Mouse (Mus musculus) inflammation-experienced regulatory T-cells, adult 6 months (primary cell): Measurements from ENCODE around the gene Ppp6r2. TPM values are rescaled to one million over a fixed set of nuclear protein-coding genes. Genes with fewer than 3 reads are reported as not detected.
A peak's percentile ranks its signal among the peaks of the same experiment; 100 is the strongest.

Experiments
- ATAC-seq: one replicate; pipeline ENCODE4 v1.8.0; 2017
- polyA plus RNA-seq, 3 experiments: library from polyadenylated mRNA; unstranded; fragments of 100-300 nt; shearing (Covaris generic); gene quantifications; one replicate each; pipeline ENCODE4 v1.2.1; 2017

Ppp6r2 gene
- polyA plus RNA-seq, 3 experiments from 2014 or later, result 21.5 to 33.7 (median 30.1) TPM

GRCm38 (mm10) chr15:89264485-89264884 lies 53.1 kb downstream of the Ppp6r2 start:
- no peak for ATAC-seq

- ATAC-seq, result no peak
Measured at GRCm38 (mm10) chr15:89275497-89275896, 64.1 kb downstream of the Ppp6r2 start.

GRCm38 (mm10) chr15:89277366-89277765 lies 66.0 kb downstream of the Ppp6r2 start:
- no peak for ATAC-seq

GRCm38 (mm10) chr15:89282546-89282945 lies 71.2 kb downstream of the Ppp6r2 start:
- ATAC-seq, result peak; percentile 83

- no peak for ATAC-seq
Measured at GRCm38 (mm10) chr15:89284094-89284493, 72.7 kb downstream of the Ppp6r2 start.

GRCm38 (mm10) chr15:89285004-89285403 lies 73.7 kb downstream of the Ppp6r2 start:
- no peak for ATAC-seq

GRCm38 (mm10) chr15:89285478-89285877 lies 74.1 kb downstream of the Ppp6r2 start:
- no peak for ATAC-seq

GRCm38 (mm10) chr15:89286114-89286513 lies 74.8 kb downstream of the Ppp6r2 start:
- no peak for ATAC-seq

GRCm38 (mm10) chr15:89286582-89286981 lies 75.2 kb downstream of the Ppp6r2 start:
- no peak for ATAC-seq

- no peak for ATAC-seq
Measured at GRCm38 (mm10) chr15:89288227-89288767, 76.9 kb downstream of the Ppp6r2 start.

- no peak for ATAC-seq
Measured at GRCm38 (mm10) chr15:89289455-89289854, 78.1 kb downstream of the Ppp6r2 start.

GRCm38 (mm10) chr15:89291521-89291920 lies 80.2 kb downstream of the Ppp6r2 start:
- ATAC-seq, result no peak

- ATAC-seq, result no peak
Measured at GRCm38 (mm10) chr15:89292795-89293194, 81.4 kb downstream of the Ppp6r2 start.

- no peak for ATAC-seq
Measured at GRCm38 (mm10) chr15:89293778-89294177, 82.4 kb downstream of the Ppp6r2 start.

- no peak for ATAC-seq
Measured at GRCm38 (mm10) chr15:89295580-89296165, 84.3 kb downstream of the Ppp6r2 start.

- no peak for ATAC-seq
Measured at GRCm38 (mm10) chr15:89296465-89296864, 85.1 kb downstream of the Ppp6r2 start.

- no peak for ATAC-seq
Measured at GRCm38 (mm10) chr15:89297695-89298094, 86.3 kb downstream of the Ppp6r2 start.

- ATAC-seq, result no peak
Measured at GRCm38 (mm10) chr15:89300180-89300579, 88.8 kb downstream of the Ppp6r2 start.

- no peak for ATAC-seq
Measured at GRCm38 (mm10) chr15:89300600-89300999, 89.2 kb downstream of the Ppp6r2 start.

- ATAC-seq, result no peak
Measured at GRCm38 (mm10) chr15:89305966-89306365, 94.6 kb downstream of the Ppp6r2 start.

- ATAC-seq, result no peak
Measured at GRCm38 (mm10) chr15:89307461-89307860, 96.1 kb downstream of the Ppp6r2 start.

- no peak for ATAC-seq
Measured at GRCm38 (mm10) chr15:89308406-89309139, 97.2 kb downstream of the Ppp6r2 start.

GRCm38 (mm10) chr15:89309962-89310498 lies 98.7 kb downstream of the Ppp6r2 start:
- peak; percentile 93 for ATAC-seq

- no peak for ATAC-seq
Measured at GRCm38 (mm10) chr15:89313359-89313758, 102.0 kb downstream of the Ppp6r2 start.
